Mouse (Mus musculus): ENCODE results near the gene Fth1. TPM values are rescaled to one million over a fixed set of nuclear protein-coding genes. Genes with fewer than 3 reads are reported as not detected.

Fth1 gene
- polyA plus RNA-seq (2017; shearing (Covaris generic)) = 1,866 TPM

DNA sequence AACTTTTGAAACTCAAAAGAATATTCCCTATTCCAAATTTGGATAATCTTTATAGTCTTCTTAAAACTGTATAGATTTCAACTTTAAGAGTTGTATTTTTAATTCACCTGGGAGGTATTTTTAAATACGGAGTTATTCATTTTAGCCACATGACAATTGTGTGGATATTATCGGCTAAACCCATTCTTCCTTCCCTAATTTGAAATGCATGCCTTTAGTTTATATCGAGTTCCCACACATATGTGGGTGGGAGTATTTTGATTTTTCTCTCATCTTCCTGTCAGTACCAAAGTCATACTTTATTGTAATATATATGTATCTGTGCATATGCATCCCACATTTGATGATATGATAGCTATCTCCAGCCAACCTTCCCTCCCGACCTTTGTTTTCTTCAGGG is at the start of gene Fth1:
Gene Fth1, plus strand, starts transcription at position 341 of the 400 bp plus-strand sequence.

DNA sequence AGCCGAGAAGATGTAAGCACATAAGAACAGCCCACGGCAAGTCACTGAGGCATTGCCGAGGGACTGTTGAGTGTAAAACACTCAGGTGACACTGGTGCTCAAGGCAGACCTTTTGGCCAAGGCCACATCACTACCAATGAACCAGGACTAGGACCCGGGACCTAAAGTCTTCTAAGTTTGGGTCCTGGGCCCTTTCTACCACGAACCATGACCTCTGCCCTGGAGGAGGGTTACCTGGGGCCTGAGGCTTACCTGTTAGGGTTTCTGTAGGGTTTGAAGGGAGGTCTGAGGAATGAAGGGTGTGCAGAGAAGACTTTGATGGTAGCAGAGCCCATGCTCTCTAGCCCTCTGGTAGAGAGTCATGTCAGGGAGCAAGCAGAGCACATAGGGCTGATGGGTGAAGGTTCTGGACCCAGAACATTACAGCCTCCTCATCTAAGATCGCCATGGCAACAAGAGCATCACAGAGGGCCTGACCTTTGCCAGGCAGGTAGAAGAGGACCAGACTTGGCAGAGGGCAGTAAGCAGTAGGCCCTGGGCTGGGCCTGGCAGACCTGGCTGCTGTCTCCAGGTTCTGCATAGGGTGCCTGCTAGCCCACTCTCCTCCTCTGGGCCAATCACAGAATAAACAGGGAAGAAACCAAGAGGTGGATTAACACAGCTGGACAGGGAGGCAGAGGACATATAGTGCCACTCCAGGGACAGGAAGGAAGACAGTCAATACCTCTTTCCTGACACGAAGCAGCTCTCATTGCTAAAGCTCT is 21.0 kb downstream of the Fth1 start, which contains the start of the genes Best1 and Rab3il1:
Gene Best1, minus strand, starts transcription at position 428 of the 764 bp plus-strand sequence.
Gene Rab3il1, plus strand, starts transcription at position 464 of the 764 bp plus-strand sequence.

Other genes starting within 250 kb of the Fth1 start
- not detected for gene Scgb2a2, start 133.0 kb upstream of the Fth1 start, polyA plus RNA-seq (2017; shearing (Covaris generic))
- 38.5 TPM for gene Incenp, start 81.0 kb upstream of the Fth1 start, polyA plus RNA-seq (2017; shearing (Covaris generic))
- gene Best1, start 21.0 kb downstream of the Fth1 start, polyA plus RNA-seq (2017; shearing (Covaris generic)) = 0.14 TPM
- gene Rab3il1, start 21.1 kb downstream of the Fth1 start, polyA plus RNA-seq (2017; shearing (Covaris generic)) = 0.59 TPM
- not detected for gene Fads3, start 61.0 kb downstream of the Fth1 start, polyA plus RNA-seq (2017; shearing (Covaris generic))
- gene Fads2, start 121.1 kb downstream of the Fth1 start, polyA plus RNA-seq (2017; shearing (Covaris generic)) = 0.13 TPM
- 12.5 TPM for gene Fads1, start 202.3 kb downstream of the Fth1 start, polyA plus RNA-seq (2017; shearing (Covaris generic))
- gene Tmem258, start 223.4 kb downstream of the Fth1 start, polyA plus RNA-seq (2017; shearing (Covaris generic)) = 304 TPM
- 36.3 TPM for gene Fen1, start 223.6 kb downstream of the Fth1 start, polyA plus RNA-seq (2017; shearing (Covaris generic))